Comparison of ENCODE assay signal across 33 mouse cellular contexts in the genomic region with DNA sequence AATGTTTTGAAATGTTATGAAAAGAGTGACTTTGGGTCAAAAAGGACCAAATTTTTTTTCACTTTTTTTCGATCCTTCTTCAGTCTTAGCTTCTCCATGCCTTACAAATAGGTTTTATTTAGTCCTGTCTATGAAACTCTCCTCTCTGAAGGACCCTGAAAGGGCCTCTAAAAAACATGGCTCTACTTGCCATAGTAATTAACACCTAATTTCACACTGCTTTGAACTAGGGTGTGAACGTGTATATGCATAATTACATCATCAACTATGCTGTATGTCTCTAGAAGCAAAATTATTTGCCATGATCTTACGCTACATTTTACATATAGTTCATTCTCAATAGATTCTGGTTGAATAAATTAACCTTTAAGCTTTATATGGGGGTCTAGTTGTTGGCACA. TPM values are rescaled to one million over a fixed set of nuclear protein-coding genes. Genes with fewer than 3 reads are reported as not detected.
"Had no signal": no experiment of that assay in that cellular context is flagged by ENCODE, and none has a peak within 500 bp of the region (broad histone marks: within the 10 kb centered on the region; RNA-seq: fewer than 3 reads in every experiment).

No protein-coding gene starts in this region.

- H3K9me3 ChIP-seq: heart, embryonic 13.5 days; heart, embryonic 15.5 days; intestine, embryonic 15.5 days; limb, embryonic 10.5 days; limb, embryonic 12.5 days; liver, embryonic 13.5 days; liver, embryonic 15.5 days had no signal

- H3K27ac ChIP-seq: heart, adult 2 months; heart, embryonic 13.5 days; heart, embryonic 15.5 days; hindbrain, embryonic 14.5 days; intestine, embryonic 15.5 days; layer of hippocampus, adult 2 months; left cerebral cortex, adult 2 months; limb, embryonic 10.5 days; limb, embryonic 12.5 days; liver, embryonic 13.5 days; liver, embryonic 15.5 days had no signal

- H3K4me3 ChIP-seq: heart, adult 2 months; heart, embryonic 13.5 days; heart, embryonic 15.5 days; intestine, embryonic 15.5 days; layer of hippocampus, adult 2 months; left cerebral cortex, adult 2 months; limb, embryonic 10.5 days; limb, embryonic 12.5 days; liver, embryonic 13.5 days; liver, embryonic 15.5 days had no signal

- H3K4me2 ChIP-seq: heart, embryonic 11.5 days; heart, embryonic 13.5 days; heart, embryonic 15.5 days; hindbrain, embryonic 14.5 days; intestine, embryonic 15.5 days; limb, embryonic 12.5 days; liver, embryonic 11.5 days; liver, embryonic 13.5 days; liver, embryonic 15.5 days had no signal

- H3K4me1 ChIP-seq: heart, embryonic 13.5 days; heart, embryonic 15.5 days; intestine, embryonic 15.5 days; limb, embryonic 10.5 days; limb, embryonic 12.5 days; liver, embryonic 13.5 days; liver, embryonic 15.5 days had no signal

- DNase-seq: gastrocnemius, postnatal 14 days; gastrocnemius, postnatal 36 days; heart, adult 11 months; heart, adult 2 months; heart, postnatal 14 days; heart, postnatal 36 days; kidney, adult 18-20 months; kidney, adult 8-10 months; kidney, postnatal 10 days; kidney, postnatal 25 days; kidney, postnatal 4 days; liver; liver, embryonic 13.5 days; liver, postnatal 0 days had no signal

- H3K9ac ChIP-seq: heart, embryonic 13.5 days; heart, embryonic 15.5 days; hindbrain, embryonic 14.5 days; intestine, embryonic 15.5 days; limb, embryonic 12.5 days; liver, embryonic 13.5 days; liver, embryonic 15.5 days; liver, postnatal 0 days had no signal

- ATAC-seq: hindbrain, embryonic 16.5 days; inflammation-experienced regulatory T-cells, adult 6 months; intestine, embryonic 15.5 days; intestine, postnatal 0 days; liver, postnatal 0 days had no signal

- H3K36me3 ChIP-seq: heart, embryonic 13.5 days; heart, embryonic 15.5 days; intestine, embryonic 15.5 days; limb, embryonic 10.5 days; limb, embryonic 12.5 days; liver, embryonic 13.5 days; liver, embryonic 15.5 days had no signal

- H3K27me3 ChIP-seq: heart, embryonic 13.5 days; heart, embryonic 15.5 days; intestine, embryonic 15.5 days; limb, embryonic 12.5 days; liver, embryonic 13.5 days; liver, embryonic 15.5 days had no signal

RNA-seq across cellular contexts. Expression of gene Amtn, which starts 25.6 kb away (rescaled TPM):
- polyA plus RNA-seq: gonadal fat pad, adult 2 months; heart, embryonic 11.5 days; heart, embryonic 13.5 days; heart, embryonic 15.5 days; heart, postnatal 0 days; hindbrain, embryonic 11.5 days; hindbrain, embryonic 14.5 days; hindbrain, embryonic 16.5 days; inflammation-experienced regulatory T-cells, adult 6 months; intestine, embryonic 15.5 days; kidney, embryonic 14.5 days; kidney, embryonic 16.5 days; limb, embryonic 10.5 days; limb, embryonic 12.5 days; liver, embryonic 11.5 days; liver, embryonic 13.5 days; liver, embryonic 15.5 days; liver, postnatal 0 days had no signal

RNA-seq across cellular contexts. Expression of gene Ambn, which starts 54.3 kb away (rescaled TPM):
- polyA plus RNA-seq: gonadal fat pad, adult 2 months; heart, adult 2 months; heart, embryonic 11.5 days; heart, embryonic 13.5 days; heart, embryonic 15.5 days; heart, postnatal 0 days; hindbrain, embryonic 11.5 days; hindbrain, embryonic 14.5 days; hindbrain, embryonic 16.5 days; inflammation-experienced regulatory T-cells, adult 6 months; intestine, embryonic 15.5 days; intestine, postnatal 0 days; kidney, embryonic 14.5 days; kidney, embryonic 16.5 days; liver, embryonic 11.5 days; liver, embryonic 13.5 days; liver, embryonic 15.5 days; liver, postnatal 0 days had no signal
